Mouse (Mus musculus) hindbrain, embryonic 10.5 days (tissue): ENCODE measurements around the gene Mogat2. TPM values are rescaled to one million over a fixed set of nuclear protein-coding genes. Genes with fewer than 3 reads are reported as not detected.

ENCODE experiments used
- DNase-seq: peaks from one replicate; pipeline ENCODE4 v3.0.0-alpha.2; 2017; ENCODE audit warnings: low spot score
- H3K27ac ChIP-seq: fragments of 300-500 bp; sonication (generic); 2 replicates; pipeline ENCODE4 v1.5.1; 2016; ENCODE audit warnings: mild to moderate bottlenecking, moderate library complexity
- H3K27me3 ChIP-seq: fragments of 300-500 bp; sonication (generic); 2 replicates; pipeline ENCODE4 v1.6.1; 2016; ENCODE audit warnings: mild to moderate bottlenecking; ENCODE audit not compliant: poor library complexity, insufficient read depth, severe bottlenecking
- H3K36me3 ChIP-seq: fragments of 300-500 bp; sonication (generic); 2 replicates; pipeline ENCODE4 v1.6.1; 2016; ENCODE audit warnings: mild to moderate bottlenecking, moderate library complexity
- H3K4me1 ChIP-seq: fragments of 300-500 bp; sonication (generic); replicated peaks from 2 replicates; pipeline ENCODE4 v1.6.1; 2016; ENCODE audit warnings: mild to moderate bottlenecking
- H3K4me3 ChIP-seq: fragments of 300-500 bp; sonication (generic); 2 replicates; pipeline ENCODE4 v1.5.1; 2016; ENCODE audit warnings: mild to moderate bottlenecking, moderate library complexity
- H3K9me3 ChIP-seq: fragments of 300-500 bp; sonication (generic); 2 replicates; pipeline ENCODE4 v1.6.1; 2016; ENCODE audit warnings: mild to moderate bottlenecking, moderate library complexity
- WGBS: fragments of 180-500 bp; shearing (Covaris S2); methylation state at CpG from one replicate; pipeline ENCODE4 v1.1.7; 2016; 5-methylcytosine and 5-hydroxymethylcytosine counted together
- polyA plus RNA-seq: library from polyadenylated mRNA; unstranded; fragments of >200 nt; fragmentation: Nextera tagmentation; extraction: Ambion mirVana; gene quantifications from 2 replicates; pipeline ENCODE4 v1.2.1, GENCODE M21; 2016

Mogat2 gene
- polyA plus RNA-seq, 1 experiment from 2014 or later, result 21.2 TPM

GRCm38 (mm10) chr7:99213056-99213455 lies 25.4 kb downstream of the Mogat2 start:
- 81% methylated on average over 1 of the region's 1 CpGs for WGBS
- no peaks in the 10 kb centered on the region for H3K27me3 ChIP-seq
- H3K9me3 ChIP-seq, result no peaks in the 10 kb centered on the region
- no peak overlapping the region for H3K4me3 ChIP-seq
- DNase-seq, result no peak
- no peak overlapping the region for H3K27ac ChIP-seq
- peaks cover 19% of the 10 kb centered on the region for H3K4me1 ChIP-seq
- H3K36me3 ChIP-seq, result no peaks in the 10 kb centered on the region

GRCm38 (mm10) chr7:99208704-99209103 lies 29.7 kb downstream of the Mogat2 start:
- Histone ChIP-seq H3K27ac (no peak overlapping the region), H3K9me3 (no peaks in the 10 kb centered on the region), H3K4me1 (no peaks in the 10 kb centered on the region), H3K27me3 (no peaks in the 10 kb centered on the region), H3K36me3 (no peaks in the 10 kb centered on the region), H3K4me3 (no peak overlapping the region)
- WGBS, result 93% methylated on average over 4 of the region's 4 CpGs
- no peak for DNase-seq

GRCm38 (mm10) chr7:99206364-99206763 lies 32.1 kb downstream of the Mogat2 start:
- H3K27ac ChIP-seq, result no peak overlapping the region
- no peaks in the 10 kb centered on the region for H3K27me3 ChIP-seq
- H3K4me3 ChIP-seq, result no peak overlapping the region
- WGBS, result 84% methylated on average over 7 of the region's 7 CpGs
- H3K36me3 ChIP-seq, result no peaks in the 10 kb centered on the region
- no peaks in the 10 kb centered on the region for H3K4me1 ChIP-seq
- DNase-seq, result no peak
- H3K9me3 ChIP-seq, result no peaks in the 10 kb centered on the region

GRCm38 (mm10) chr7:99202163-99202562 lies 36.3 kb downstream of the Mogat2 start:
- no peaks in the 10 kb centered on the region for H3K36me3 ChIP-seq
- no peak overlapping the region for H3K4me3 ChIP-seq
- no peaks in the 10 kb centered on the region for H3K27me3 ChIP-seq
- no peak overlapping the region for H3K27ac ChIP-seq
- WGBS, result 88% methylated on average over 7 of the region's 7 CpGs
- H3K9me3 ChIP-seq, result no peaks in the 10 kb centered on the region
- no peak for DNase-seq
- 0 out of 2 replicates have a peak, but pooled peaks cover 16% of the 10 kb centered on the region for H3K4me1 ChIP-seq

- no peak overlapping the region for H3K4me3 ChIP-seq
- no peaks in the 10 kb centered on the region for H3K27me3 ChIP-seq
- no peak overlapping the region for H3K27ac ChIP-seq
- no peaks in the 10 kb centered on the region for H3K9me3 ChIP-seq
- 0 out of 2 replicates have a peak, but pooled peaks cover 16% of the 10 kb centered on the region for H3K4me1 ChIP-seq
- no peaks in the 10 kb centered on the region for H3K36me3 ChIP-seq
- 45% methylated on average over 4 of the region's 4 CpGs for WGBS
- DNase-seq, result no peak
Measured at GRCm38 (mm10) chr7:99200290-99200689, 38.1 kb downstream of the Mogat2 start.

GRCm38 (mm10) chr7:99199451-99200175 lies 38.8 kb downstream of the Mogat2 start:
- Histone ChIP-seq H3K27me3 (no peaks in the 10 kb centered on the region), H3K27ac (peak overlapping the region; percentile 16; the same call in 1 of the 2 replicates), H3K36me3 (no peaks in the 10 kb centered on the region), H3K9me3 (no peaks in the 10 kb centered on the region), H3K4me1 (0 out of 2 replicates have a peak, but pooled peaks cover 16% of the 10 kb centered on the region), H3K4me3 (no peak overlapping the region)
- 88% methylated on average over 9 of the region's 9 CpGs for WGBS
- DNase-seq, result no peak

GRCm38 (mm10) chr7:99198811-99199210 lies 39.6 kb downstream of the Mogat2 start:
- no peak for DNase-seq
- H3K27ac ChIP-seq, result no peak overlapping the region
- 86% methylated on average over 2 of the region's 2 CpGs for WGBS
- H3K27me3 ChIP-seq, result no peaks in the 10 kb centered on the region
- H3K36me3 ChIP-seq, result no peaks in the 10 kb centered on the region
- no peaks in the 10 kb centered on the region for H3K9me3 ChIP-seq
- no peak overlapping the region for H3K4me3 ChIP-seq
- 0 out of 2 replicates have a peak, but pooled peaks cover 16% of the 10 kb centered on the region for H3K4me1 ChIP-seq

GRCm38 (mm10) chr7:99194511-99194910 lies 43.9 kb downstream of the Mogat2 start:
- 0 out of 2 replicates have a peak, but pooled peaks cover 11% of the 10 kb centered on the region for H3K4me1 ChIP-seq
- DNase-seq, result no peak
- no peaks in the 10 kb centered on the region for H3K9me3 ChIP-seq
- no peaks in the 10 kb centered on the region for H3K36me3 ChIP-seq
- no peaks in the 10 kb centered on the region for H3K27me3 ChIP-seq
- 73% methylated on average over 2 of the region's 2 CpGs for WGBS
- H3K4me3 ChIP-seq, result no peak overlapping the region
- no peak overlapping the region for H3K27ac ChIP-seq

- no peak overlapping the region for H3K4me3 ChIP-seq
- WGBS, result 87% methylated on average over 4 of the region's 4 CpGs
- no peak for DNase-seq
- H3K9me3 ChIP-seq, result no peaks in the 10 kb centered on the region
- no peaks in the 10 kb centered on the region for H3K27me3 ChIP-seq
- no peaks in the 10 kb centered on the region for H3K36me3 ChIP-seq
- 0 out of 2 replicates have a peak, but pooled peaks cover 7% of the 10 kb centered on the region for H3K4me1 ChIP-seq
- no peak overlapping the region for H3K27ac ChIP-seq
Measured at GRCm38 (mm10) chr7:99193926-99194325, 44.5 kb downstream of the Mogat2 start.

- Histone ChIP-seq H3K4me1 (0 out of 2 replicates have a peak, but pooled peaks cover 2% of the 10 kb centered on the region), H3K9me3 (no peaks in the 10 kb centered on the region), H3K36me3 (no peaks in the 10 kb centered on the region), H3K4me3 (no peak overlapping the region), H3K27ac (no peak overlapping the region), H3K27me3 (no peaks in the 10 kb centered on the region)
- no peak for DNase-seq
Measured at GRCm38 (mm10) chr7:99191411-99191810, 47.0 kb downstream of the Mogat2 start.

GRCm38 (mm10) chr7:99189885-99190284 lies 48.5 kb downstream of the Mogat2 start:
- 0 out of 2 replicates have a peak, but pooled peaks cover 2% of the 10 kb centered on the region for H3K4me1 ChIP-seq
- no peaks in the 10 kb centered on the region for H3K9me3 ChIP-seq
- no peak for DNase-seq
- H3K27me3 ChIP-seq, result 0 out of 2 replicates have a peak, but pooled peaks cover 3% of the 10 kb centered on the region
- no peak overlapping the region for H3K27ac ChIP-seq
- no peaks in the 10 kb centered on the region for H3K36me3 ChIP-seq
- no peak overlapping the region for H3K4me3 ChIP-seq
- 83% methylated on average over 5 of the region's 5 CpGs for WGBS

GRCm38 (mm10) chr7:99188630-99189029 lies 49.8 kb downstream of the Mogat2 start:
- no peaks in the 10 kb centered on the region for H3K36me3 ChIP-seq
- no peaks in the 10 kb centered on the region for H3K9me3 ChIP-seq
- no peak overlapping the region for H3K4me3 ChIP-seq
- H3K4me1 ChIP-seq, result peaks cover 5% of the 10 kb centered on the region; the same call in 1 of the 2 replicates
- no peak for DNase-seq
- no peak overlapping the region for H3K27ac ChIP-seq
- peaks cover 11% of the 10 kb centered on the region for H3K27me3 ChIP-seq
- 83% methylated on average over 6 of the region's 6 CpGs for WGBS

GRCm38 (mm10) chr7:99187451-99187850 lies 51.0 kb downstream of the Mogat2 start:
- Histone ChIP-seq H3K4me1 (peaks cover 13% of the 10 kb centered on the region), H3K9me3 (no peaks in the 10 kb centered on the region), H3K4me3 (no peak overlapping the region), H3K27ac (no peak overlapping the region), H3K27me3 (peaks cover 14% of the 10 kb centered on the region), H3K36me3 (no peaks in the 10 kb centered on the region)
- WGBS, result 83% methylated on average over 5 of the region's 5 CpGs
- no peak for DNase-seq
